Mouse (Mus musculus): ENCODE results near the gene Parpbp. TPM values are rescaled to one million over a fixed set of nuclear protein-coding genes. Genes with fewer than 3 reads are reported as not detected.

The Parpbp gene
- polyA plus RNA-seq, 1 experiment: 4.0 TPM

DNA sequence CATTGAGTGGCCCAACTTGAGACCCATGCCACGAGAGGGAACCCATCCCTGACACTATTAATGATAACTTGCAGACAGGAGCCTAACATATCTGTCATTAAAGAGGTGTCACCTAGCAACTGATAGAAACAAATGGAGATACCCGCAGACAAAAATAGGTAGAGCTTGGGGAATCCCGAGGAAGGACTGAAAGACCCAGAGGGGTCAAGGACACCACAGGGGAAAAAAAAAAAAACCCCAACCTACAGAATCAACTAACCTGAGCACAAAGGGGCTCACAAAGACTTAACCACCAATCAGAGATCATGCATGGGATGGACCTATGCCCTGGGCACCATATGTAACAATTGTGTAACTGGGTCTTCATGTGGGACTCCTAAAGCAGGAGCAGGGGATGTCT is 79.4 kb downstream of the Parpbp start:
- no peak overlapping the region for H3K4me3 ChIP-seq (ENCODE audit: control insufficient read depth, insufficient read depth, low read length)
- 84% methylated on average over 3 of the region's 3 CpGs for WGBS
- TF ChIP-seq POLR2A (IDR thresholded peaks at IDR 0.05; ENCODE audit: control insufficient read depth, extremely low read depth, insufficient read depth, low read length, poor library complexity): no peak
- TF ChIP-seq CTCF (IDR thresholded peaks at IDR 0.05; ENCODE audit: borderline replicate concordance, control insufficient read depth, extremely low read depth, insufficient read depth, low read length, poor library complexity): no peak

GRCm38 (mm10) chr10:88064872-88065271 is 81.9 kb downstream of the Parpbp start:
- WGBS: 84% methylated on average over 2 of the region's 2 CpGs
- H3K4me1 ChIP-seq (replicated peaks; ENCODE audit: control insufficient read depth, insufficient read depth, low read length): no peaks in the 10 kb centered on the region
- no peak overlapping the region for H3K27ac ChIP-seq (ENCODE audit: control insufficient read depth, insufficient read depth, low read length)
- H3K4me3 ChIP-seq (ENCODE audit: control insufficient read depth, insufficient read depth, low read length): no peak overlapping the region
- H3K36me3 ChIP-seq (ENCODE audit: control insufficient read depth, insufficient read depth, low read length): no peaks in the 10 kb centered on the region
- DNase-seq: no peak
- no peak for TF ChIP-seq CTCF (IDR thresholded peaks at IDR 0.05; ENCODE audit: borderline replicate concordance, control insufficient read depth, extremely low read depth, insufficient read depth, low read length, poor library complexity)
- TF ChIP-seq POLR2A (IDR thresholded peaks at IDR 0.05; ENCODE audit: control insufficient read depth, extremely low read depth, insufficient read depth, low read length, poor library complexity): no peak
- H3K27me3 ChIP-seq (ENCODE audit: control insufficient read depth, insufficient read depth, low read length): no peaks in the 10 kb centered on the region

More for the DNA sequence above, 79.4 kb downstream of the Parpbp start:
- H3K36me3 ChIP-seq (ENCODE audit: control insufficient read depth, insufficient read depth, low read length): no peaks in the 10 kb centered on the region
- no peaks in the 10 kb centered on the region for H3K27me3 ChIP-seq (ENCODE audit: control insufficient read depth, insufficient read depth, low read length)
- no peak for DNase-seq
- no peak overlapping the region for H3K27ac ChIP-seq (ENCODE audit: control insufficient read depth, insufficient read depth, low read length)
- H3K4me1 ChIP-seq (replicated peaks; ENCODE audit: control insufficient read depth, insufficient read depth, low read length): no peaks in the 10 kb centered on the region

- DNase-seq: no peak
- no peak overlapping the region for H3K4me3 ChIP-seq (ENCODE audit: control insufficient read depth, insufficient read depth, low read length)
- no peaks in the 10 kb centered on the region for H3K4me1 ChIP-seq (replicated peaks; ENCODE audit: control insufficient read depth, insufficient read depth, low read length)
- 90% methylated on average over 4 of the region's 4 CpGs for WGBS
- no peaks in the 10 kb centered on the region for H3K36me3 ChIP-seq (ENCODE audit: control insufficient read depth, insufficient read depth, low read length)
- H3K27me3 ChIP-seq (ENCODE audit: control insufficient read depth, insufficient read depth, low read length): no peaks in the 10 kb centered on the region
- TF ChIP-seq POLR2A (IDR thresholded peaks at IDR 0.05; ENCODE audit: control insufficient read depth, extremely low read depth, insufficient read depth, low read length, poor library complexity) (no peak), CTCF (IDR thresholded peaks at IDR 0.05; ENCODE audit: borderline replicate concordance, control insufficient read depth, extremely low read depth, insufficient read depth, low read length, poor library complexity) (no peak)
- no peak overlapping the region for H3K27ac ChIP-seq (ENCODE audit: control insufficient read depth, insufficient read depth, low read length)
Measured at GRCm38 (mm10) chr10:88063436-88063835, 83.3 kb downstream of the Parpbp start.

DNA sequence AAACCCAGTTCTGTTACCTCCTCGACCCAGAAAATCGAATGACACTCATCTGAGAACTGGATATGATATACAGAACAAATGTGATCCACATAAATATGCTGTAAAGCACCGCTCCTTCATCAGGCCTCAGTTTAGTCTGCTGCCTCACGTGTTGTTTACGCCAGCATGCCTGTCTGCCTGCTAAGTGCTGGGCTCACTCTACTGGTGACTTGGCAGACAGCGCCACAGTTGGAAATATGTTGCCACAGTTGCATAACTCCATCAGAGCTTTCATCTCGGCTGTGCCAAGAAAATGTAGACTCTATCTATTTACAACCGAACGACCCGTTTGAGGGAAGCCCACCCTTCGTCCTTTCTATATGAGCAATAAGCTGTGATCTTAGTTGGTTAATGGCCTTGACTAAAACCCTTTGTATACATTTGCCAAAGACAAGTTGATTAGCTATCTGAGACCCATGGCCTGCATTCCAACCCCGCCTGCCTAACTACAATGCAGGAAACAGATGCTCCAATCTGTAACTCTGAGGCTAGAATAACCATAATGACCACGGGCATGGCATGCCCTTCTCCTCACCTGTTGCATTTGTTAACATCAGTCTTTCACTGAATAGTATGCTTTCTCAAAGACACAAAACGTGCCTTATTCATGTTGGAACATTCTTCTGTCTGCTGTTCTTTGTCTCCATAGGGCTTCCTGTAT is 89.6 kb downstream of the Parpbp start:
- DNase-seq: no peak
- 90% methylated on average over 14 of the region's 14 CpGs for WGBS
- no peaks in the 10 kb centered on the region for H3K4me1 ChIP-seq (replicated peaks; ENCODE audit: control insufficient read depth, insufficient read depth, low read length)
- TF ChIP-seq CTCF (IDR thresholded peaks at IDR 0.05; ENCODE audit: borderline replicate concordance, control insufficient read depth, extremely low read depth, insufficient read depth, low read length, poor library complexity): no peak
- TF ChIP-seq POLR2A (IDR thresholded peaks at IDR 0.05; ENCODE audit: control insufficient read depth, extremely low read depth, insufficient read depth, low read length, poor library complexity): no peak
- H3K4me3 ChIP-seq (ENCODE audit: control insufficient read depth, insufficient read depth, low read length): no peak overlapping the region
- no peak overlapping the region for H3K27ac ChIP-seq (ENCODE audit: control insufficient read depth, insufficient read depth, low read length)
- no peaks in the 10 kb centered on the region for H3K27me3 ChIP-seq (ENCODE audit: control insufficient read depth, insufficient read depth, low read length)
- no peaks in the 10 kb centered on the region for H3K36me3 ChIP-seq (ENCODE audit: control insufficient read depth, insufficient read depth, low read length)

DNA sequence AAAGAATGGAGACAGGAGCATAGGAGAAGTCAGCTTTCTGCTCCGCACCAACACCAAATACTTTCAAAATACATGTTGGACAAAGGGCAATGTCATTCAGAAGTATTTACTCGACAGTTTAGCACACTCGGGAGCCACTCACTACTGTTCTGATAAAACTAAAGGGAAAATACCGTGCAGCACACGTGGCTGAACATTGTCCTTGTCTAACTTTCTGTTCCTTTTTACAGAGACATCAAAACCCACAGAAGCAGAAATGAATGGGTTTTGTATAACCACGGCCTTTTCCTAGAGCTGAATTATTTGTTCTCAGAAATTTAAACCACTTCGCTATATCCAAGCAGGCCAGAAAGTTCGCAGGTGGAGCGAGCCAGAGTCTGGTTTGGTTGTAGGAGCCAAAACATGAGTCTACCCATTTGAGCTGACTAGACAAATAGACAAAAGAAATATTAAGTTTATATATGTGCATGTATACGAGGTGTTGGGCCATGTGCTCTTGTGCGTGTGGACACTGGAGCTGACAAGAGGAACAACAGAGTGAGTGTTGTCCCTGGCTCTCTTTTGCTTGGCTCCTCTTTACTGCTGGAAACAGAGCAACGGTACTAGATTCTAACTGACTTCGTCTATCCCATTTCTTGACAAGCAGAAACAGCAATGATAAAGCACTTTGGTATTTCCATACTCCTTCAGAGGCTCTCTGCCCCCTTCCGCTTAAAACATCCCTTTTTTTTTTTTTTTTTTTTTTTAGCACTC is 92.3 kb downstream of the Parpbp start:
- TF ChIP-seq CTCF (IDR thresholded peaks at IDR 0.05; ENCODE audit: borderline replicate concordance, control insufficient read depth, extremely low read depth, insufficient read depth, low read length, poor library complexity) (no peak), POLR2A (IDR thresholded peaks at IDR 0.05; ENCODE audit: control insufficient read depth, extremely low read depth, insufficient read depth, low read length, poor library complexity) (no peak)
- H3K27ac ChIP-seq (ENCODE audit: control insufficient read depth, insufficient read depth, low read length): no peak overlapping the region
- H3K4me1 ChIP-seq (replicated peaks; ENCODE audit: control insufficient read depth, insufficient read depth, low read length): no peaks in the 10 kb centered on the region
- H3K36me3 ChIP-seq (ENCODE audit: control insufficient read depth, insufficient read depth, low read length): no peaks in the 10 kb centered on the region
- H3K4me3 ChIP-seq (ENCODE audit: control insufficient read depth, insufficient read depth, low read length): no peak overlapping the region
- no peaks in the 10 kb centered on the region for H3K27me3 ChIP-seq (ENCODE audit: control insufficient read depth, insufficient read depth, low read length)
- WGBS: 17% methylated on average over 14 of the region's 14 CpGs
- DNase-seq: no peak

GRCm38 (mm10) chr10:88046098-88046771 is 100.5 kb downstream of the Parpbp start:
- WGBS: 93% methylated on average over 11 of the region's 11 CpGs

More at GRCm38 (mm10) chr10:88046098-88046771, 100.5 kb downstream of the Parpbp start:
- H3K4me1 ChIP-seq (replicated peaks; ENCODE audit: control insufficient read depth, insufficient read depth, low read length): no peaks in the 10 kb centered on the region
- no peaks in the 10 kb centered on the region for H3K27me3 ChIP-seq (ENCODE audit: control insufficient read depth, insufficient read depth, low read length)
- TF ChIP-seq POLR2A (IDR thresholded peaks at IDR 0.05; ENCODE audit: control insufficient read depth, extremely low read depth, insufficient read depth, low read length, poor library complexity) (no peak), CTCF (IDR thresholded peaks at IDR 0.05; ENCODE audit: borderline replicate concordance, control insufficient read depth, extremely low read depth, insufficient read depth, low read length, poor library complexity) (no peak)
- H3K27ac ChIP-seq (ENCODE audit: control insufficient read depth, insufficient read depth, low read length): no peak overlapping the region
- no peaks in the 10 kb centered on the region for H3K36me3 ChIP-seq (ENCODE audit: control insufficient read depth, insufficient read depth, low read length)
- no peak for DNase-seq
- H3K4me3 ChIP-seq (ENCODE audit: control insufficient read depth, insufficient read depth, low read length): no peak overlapping the region

Measured in thymus, adult 2 months (tissue).